Mouse (Mus musculus) MEL (cell line): ENCODE results near the gene Trio.

Source experiments
- CTCF ChIP-seq, 3 experiments: IDR thresholded peaks in 2 of 3; conservative IDR thresholded peaks in 1 of 3; 2 replicates each; pipeline ENCODE4 v1.5.1; 2011 to 2012; ENCODE audit warnings: low read length in 3 of 3, low read depth in 2 of 3, mild to moderate bottlenecking in 2 of 3, improper control_type of control experiment in 1 of 3, inconsistent platforms in 1 of 3, mixed read lengths in 1 of 3, moderate library complexity in 1 of 3; ENCODE audit not compliant: control insufficient read depth in 1 of 3, insufficient read depth in 1 of 3, poor library complexity in 1 of 3, severe bottlenecking in 1 of 3
- ELF1 ChIP-seq: IDR thresholded peaks from 2 replicates; pipeline ENCODE4 v1.6.1; 2014; ENCODE audit warnings: low read depth, mild to moderate bottlenecking, inconsistent platforms, low read length, improper control_type of control experiment, moderate library complexity
- GATA1 ChIP-seq: IDR thresholded peaks from 2 replicates; pipeline ENCODE4 v1.6.1; 2011; ENCODE audit warnings: low read depth, low read length, improper control_type of control experiment
- HCFC1 ChIP-seq: IDR thresholded peaks from 2 replicates; pipeline ENCODE4 v1.6.1; 2012; ENCODE audit warnings: low read depth, mild to moderate bottlenecking, inconsistent platforms, low read length, improper control_type of control experiment, moderate library complexity
- JUND ChIP-seq: IDR thresholded peaks from 2 replicates; pipeline ENCODE4 v1.6.1; 2011; ENCODE audit warnings: low read depth, mild to moderate bottlenecking, improper control_type of control experiment, low read length
- POLR2A ChIP-seq, 2 experiments: IDR thresholded peaks; 2 replicates each; pipeline ENCODE4 v1.6.1; 2011 to 2012; ENCODE audit warnings: low read length in 2 of 2, mild to moderate bottlenecking in 2 of 2, control low read depth in 1 of 2, improper control_type of control experiment in 1 of 2, low read depth in 1 of 2, moderate library complexity in 1 of 2; ENCODE audit not compliant: control insufficient read depth in 1 of 2, insufficient read depth in 1 of 2, poor library complexity in 1 of 2
- POLR2AphosphoS2 ChIP-seq: IDR thresholded peaks from 2 replicates; pipeline ENCODE4 v1.6.1; 2011; ENCODE audit warnings: low read length, improper control_type of control experiment
- POLR2AphosphoS5 ChIP-seq: IDR thresholded peaks from 2 replicates; pipeline ENCODE4 v1.6.1; 2012; ENCODE audit warnings: low read depth, borderline replicate concordance, mild to moderate bottlenecking, inconsistent platforms, low read length, moderate library complexity, mixed read lengths
- ZNF384 ChIP-seq: IDR thresholded peaks from 2 replicates; pipeline ENCODE4 v1.6.1; 2012; ENCODE audit warnings: low read depth, mild to moderate bottlenecking, inconsistent platforms, low read length, improper control_type of control experiment

GRCm38 (mm10) chr15:27808596-27809276 is 216.9 kb downstream of the Trio start:
- no peak for TF ChIP-seq JUND
- no peak for TF ChIP-seq POLR2AphosphoS5
- no peak for TF ChIP-seq POLR2A (IDR thresholded peaks at IDR 0.05; ENCODE audit: control insufficient read depth in 1 of 2, insufficient read depth in 1 of 2, low read depth in 1 of 2, low read length in 2 of 2, poor library complexity in 1 of 2)
- no peak for TF ChIP-seq HCFC1
- TF ChIP-seq ZNF384, result no peak
- no peak for TF ChIP-seq GATA1
- no peak for TF ChIP-seq ELF1
- no peak for TF ChIP-seq CTCF (IDR thresholded peaks at IDR 0.05 in 2 of 3, conservative IDR thresholded peaks at IDR 0.05 in 1 of 3; ENCODE audit: control insufficient read depth in 1 of 3, insufficient read depth in 1 of 3, low read depth in 2 of 3, low read length in 3 of 3, poor library complexity in 1 of 3, severe bottlenecking in 1 of 3)
- no peak for TF ChIP-seq POLR2AphosphoS2
